Mouse (Mus musculus): ENCODE measurements around the gene Lhfpl2. TPM values are rescaled to one million over a fixed set of nuclear protein-coding genes. Genes with fewer than 3 reads are reported as not detected.

Lhfpl2 gene
- polyA plus RNA-seq, 1 experiment from 2014 or later = 44.2 TPM

DNA sequence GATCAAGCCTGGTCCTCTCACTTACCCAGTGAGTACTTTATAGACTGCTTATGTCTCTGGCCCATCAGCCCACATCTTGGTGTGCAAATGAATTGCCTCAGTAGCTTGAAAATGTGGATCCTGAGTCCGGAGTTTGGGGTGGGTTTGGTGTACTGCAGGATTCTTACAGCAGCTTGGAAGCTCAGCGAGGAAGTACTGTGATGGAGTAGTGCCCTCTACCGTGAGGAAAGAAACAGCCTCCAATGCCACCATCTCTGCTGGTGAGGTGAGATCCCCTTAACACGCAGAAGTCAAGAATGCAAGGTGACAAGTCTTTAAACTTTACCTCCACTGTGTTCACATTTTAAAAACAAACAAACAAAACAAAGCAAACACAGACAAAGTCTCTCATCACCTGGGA lies 89.7 kb downstream of the Lhfpl2 start:
- Histone ChIP-seq H3K9ac (replicated peaks) (no peak overlapping the region), H3K36me3 (no peaks in the 10 kb centered on the region), H3K27me3 (no peaks in the 10 kb centered on the region; the same call in 1 of the 2 replicates), H3K27ac (no peak overlapping the region), H3K9me3 (no peaks in the 10 kb centered on the region), H3K4me2 (no peak overlapping the region), H3K4me3 (replicated peaks) (no peak overlapping the region), H3K4me1 (replicated peaks) (peaks cover 41% of the 10 kb centered on the region)
- 42% methylated on average over 4 of the region's 4 CpGs for WGBS
- no peak for ATAC-seq (ENCODE audit: insufficient number of reproducible peaks, insufficient read depth, low FRiP score, low TSS enrichment, low read depth)

DNA sequence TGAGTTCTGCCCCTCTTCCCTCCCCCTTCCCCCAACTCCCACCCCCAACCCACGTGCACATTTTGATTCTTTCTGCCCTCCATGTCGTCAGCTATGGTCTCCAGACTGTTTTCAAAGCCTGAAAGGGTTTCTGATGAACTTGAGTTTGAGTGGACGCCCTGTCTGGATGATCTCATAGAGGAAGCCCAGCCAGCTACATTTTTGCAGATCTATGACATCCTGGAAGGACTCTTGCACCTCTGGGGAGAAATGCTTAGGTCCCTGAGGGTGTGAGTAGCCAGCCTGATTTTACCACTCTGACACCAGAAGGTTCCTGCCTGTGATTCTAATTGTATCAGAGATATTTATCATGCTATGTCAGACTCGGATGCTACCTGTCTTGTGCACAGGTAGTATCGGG lies 91.4 kb downstream of the Lhfpl2 start:
- ATAC-seq (ENCODE audit: insufficient number of reproducible peaks, insufficient read depth, low FRiP score, low TSS enrichment, low read depth) = no peak
- no peaks in the 10 kb centered on the region for H3K36me3 ChIP-seq
- no peak overlapping the region for H3K4me2 ChIP-seq
- no peak overlapping the region for H3K4me3 ChIP-seq (replicated peaks)
- 74% methylated on average over 5 of the region's 5 CpGs for WGBS
- H3K9me3 ChIP-seq = no peaks in the 10 kb centered on the region
- no peaks in the 10 kb centered on the region; the same call in 1 of the 2 replicates for H3K27me3 ChIP-seq
- H3K4me1 ChIP-seq (replicated peaks) = peaks cover 24% of the 10 kb centered on the region; the same call in 1 of the 2 replicates
- H3K9ac ChIP-seq (replicated peaks) = no peak overlapping the region
- H3K27ac ChIP-seq = no peak overlapping the region

DNA sequence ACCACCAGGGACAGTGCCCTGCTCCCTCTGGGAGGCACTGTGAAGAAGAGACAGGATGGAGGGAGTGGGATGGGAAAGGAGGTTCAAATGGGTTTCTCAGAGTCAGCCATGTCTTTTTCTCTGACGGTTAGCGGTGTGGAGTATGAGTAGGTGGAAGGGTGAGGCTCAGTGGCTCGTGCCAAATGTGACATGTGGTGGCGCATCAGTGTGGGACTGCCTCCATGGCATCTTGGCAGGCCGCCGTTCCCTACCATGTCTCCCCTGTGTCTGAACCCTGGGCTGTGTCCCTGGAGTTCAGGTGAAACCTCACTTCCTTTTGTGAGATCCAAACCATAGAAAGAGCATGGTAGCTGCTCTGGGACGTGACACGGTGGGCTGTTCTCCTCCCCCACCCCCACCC lies 92.2 kb downstream of the Lhfpl2 start:
- no peaks in the 10 kb centered on the region; the same call in 1 of the 2 replicates for H3K27me3 ChIP-seq
- no peaks in the 10 kb centered on the region for H3K9me3 ChIP-seq
- no peak overlapping the region for H3K27ac ChIP-seq
- no peak overlapping the region for H3K4me3 ChIP-seq (replicated peaks)
- ATAC-seq (ENCODE audit: insufficient number of reproducible peaks, insufficient read depth, low FRiP score, low TSS enrichment, low read depth) = no peak
- no peak overlapping the region for H3K4me2 ChIP-seq
- H3K9ac ChIP-seq (replicated peaks) = no peak overlapping the region
- WGBS = 91% methylated on average over 8 of the region's 8 CpGs
- H3K4me1 ChIP-seq (replicated peaks) = peaks cover 22% of the 10 kb centered on the region; the same call in 1 of the 2 replicates
- H3K36me3 ChIP-seq = no peaks in the 10 kb centered on the region

DNA sequence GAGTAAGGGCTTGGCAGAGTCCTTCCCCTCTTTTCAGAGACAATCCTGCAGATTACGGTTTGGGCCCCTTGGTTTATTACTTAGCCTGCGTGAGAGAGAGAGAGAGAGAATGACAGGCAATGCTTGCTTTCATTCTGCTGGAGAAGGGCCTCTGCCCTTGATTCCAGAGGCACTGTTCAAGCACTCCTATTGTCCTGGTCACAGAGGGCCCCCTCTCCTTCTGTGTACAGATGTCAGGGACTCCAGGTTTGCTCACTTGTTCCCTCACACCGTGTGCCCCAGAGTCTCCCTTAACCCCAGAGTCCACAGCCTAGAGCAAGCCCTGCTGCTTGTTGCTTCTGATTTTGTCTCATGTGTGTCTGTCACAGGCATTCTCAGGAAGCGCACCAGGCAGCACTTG lies 93.7 kb downstream of the Lhfpl2 start:
- no peaks in the 10 kb centered on the region; the same call in 1 of the 2 replicates for H3K27me3 ChIP-seq
- no peak overlapping the region for H3K4me2 ChIP-seq
- WGBS = 55% methylated on average over 4 of the region's 4 CpGs
- no peak overlapping the region for H3K4me3 ChIP-seq (replicated peaks)
- no peak overlapping the region for H3K27ac ChIP-seq
- H3K9me3 ChIP-seq = no peaks in the 10 kb centered on the region
- H3K9ac ChIP-seq (replicated peaks) = no peak overlapping the region
- H3K4me1 ChIP-seq (replicated peaks) = peaks cover 32% of the 10 kb centered on the region
- no peak for ATAC-seq (ENCODE audit: insufficient number of reproducible peaks, insufficient read depth, low FRiP score, low TSS enrichment, low read depth)
- no peaks in the 10 kb centered on the region for H3K36me3 ChIP-seq

DNA sequence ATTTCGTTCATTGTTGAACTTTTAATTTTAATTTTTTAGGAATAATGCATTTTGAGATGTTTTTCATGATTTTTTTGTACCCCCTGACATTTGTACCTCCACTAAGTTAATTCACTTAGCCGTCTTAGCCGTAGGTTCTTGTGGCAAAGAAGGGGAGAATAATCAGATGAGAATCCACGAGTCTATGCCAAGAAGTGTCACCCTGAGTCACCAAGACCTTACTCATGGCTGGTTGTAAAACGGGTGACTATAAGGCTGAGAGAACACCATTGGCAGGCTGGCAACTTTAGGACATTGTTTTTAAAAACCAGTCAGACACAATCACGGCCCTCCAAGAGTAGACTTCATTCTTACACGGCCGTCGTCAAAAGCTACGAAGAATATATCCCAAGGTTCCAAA lies 95.2 kb downstream of the Lhfpl2 start:
- Histone ChIP-seq H3K4me3 (replicated peaks) (no peak overlapping the region), H3K9ac (replicated peaks) (no peak overlapping the region), H3K27ac (no peak overlapping the region), H3K36me3 (no peaks in the 10 kb centered on the region), H3K9me3 (peaks cover 5% of the 10 kb centered on the region; the same call in 1 of the 2 replicates), H3K27me3 (no peaks in the 10 kb centered on the region), H3K4me1 (replicated peaks) (peaks cover 29% of the 10 kb centered on the region), H3K4me2 (no peak overlapping the region)
- WGBS = 91% methylated on average over 10 of the region's 10 CpGs
- ATAC-seq (ENCODE audit: insufficient number of reproducible peaks, insufficient read depth, low FRiP score, low TSS enrichment, low read depth) = no peak

DNA sequence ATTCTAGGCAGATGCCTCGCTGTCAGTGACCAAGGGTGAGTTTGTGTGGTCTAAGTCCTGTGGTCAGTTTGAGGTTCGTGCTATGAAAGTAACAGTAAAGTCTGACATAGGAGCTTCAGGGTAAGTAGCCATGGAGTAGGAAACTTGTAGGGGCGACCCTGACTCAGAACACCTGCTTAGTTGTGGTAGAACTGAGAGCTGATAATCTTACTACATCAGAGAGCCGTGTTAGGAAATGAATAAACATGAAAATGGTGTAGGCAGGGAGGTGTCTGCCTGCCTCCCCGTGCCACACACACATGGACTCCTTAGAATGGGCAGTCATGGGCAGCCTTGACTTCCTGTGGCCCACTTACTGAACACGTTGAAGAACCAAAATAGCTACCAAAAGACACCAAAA lies 96.1 kb downstream of the Lhfpl2 start:
- Histone ChIP-seq H3K27me3 (no peaks in the 10 kb centered on the region), H3K4me1 (replicated peaks) (peaks cover 32% of the 10 kb centered on the region), H3K9me3 (peaks cover 5% of the 10 kb centered on the region; the same call in 1 of the 2 replicates), H3K27ac (no peak overlapping the region), H3K4me3 (replicated peaks) (no peak overlapping the region), H3K4me2 (no peak overlapping the region), H3K36me3 (no peaks in the 10 kb centered on the region), H3K9ac (replicated peaks) (no peak overlapping the region)
- no peak for ATAC-seq (ENCODE audit: insufficient number of reproducible peaks, insufficient read depth, low FRiP score, low TSS enrichment, low read depth)
- WGBS = 91% methylated on average over 6 of the region's 6 CpGs

DNA sequence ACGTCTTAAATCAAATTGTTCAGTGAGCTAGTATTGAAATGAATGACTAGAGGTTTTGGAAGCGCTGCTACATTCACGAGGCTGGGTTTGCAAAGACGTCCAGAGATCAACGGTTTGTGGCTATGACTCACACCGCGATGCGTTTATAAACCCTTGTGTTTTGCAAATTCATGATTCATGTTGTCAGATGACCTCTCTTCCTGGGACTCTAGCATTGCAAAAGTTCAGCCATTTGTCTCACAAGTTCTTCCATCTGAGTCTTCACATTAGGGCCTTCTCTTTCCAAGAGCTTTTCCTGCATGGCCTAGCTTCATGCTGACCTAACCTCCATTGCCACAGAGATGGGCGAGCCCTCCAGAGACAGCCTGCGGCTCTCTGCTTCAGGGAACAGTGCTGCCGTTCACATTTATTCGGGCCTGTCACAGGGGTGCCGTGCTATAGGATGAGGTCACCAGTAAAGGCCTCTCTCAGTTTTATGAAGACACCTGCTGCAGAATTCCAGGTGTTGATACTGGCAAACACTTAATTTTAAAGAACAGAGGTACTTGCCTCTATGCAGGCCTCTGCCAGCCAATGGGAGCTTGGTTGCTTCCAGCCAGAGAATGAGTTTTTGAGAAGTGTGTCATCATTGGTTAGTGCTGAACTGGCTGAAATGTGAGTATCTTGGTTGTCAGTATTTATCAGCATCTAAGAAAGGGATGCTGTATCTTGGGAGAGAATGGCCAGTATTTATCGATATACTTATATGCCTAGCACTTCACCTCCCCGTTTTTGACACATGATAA lies 97.1 kb downstream of the Lhfpl2 start:
- Histone ChIP-seq H3K4me2 (no peak overlapping the region), H3K36me3 (no peaks in the 10 kb centered on the region), H3K4me1 (replicated peaks) (peaks cover 43% of the 10 kb centered on the region), H3K4me3 (replicated peaks) (no peak overlapping the region), H3K27me3 (no peaks in the 10 kb centered on the region), H3K9me3 (peaks cover 5% of the 10 kb centered on the region; the same call in 1 of the 2 replicates), H3K9ac (replicated peaks) (no peak overlapping the region), H3K27ac (no peak overlapping the region)
- 84% methylated on average over 15 of the region's 15 CpGs for WGBS
- ATAC-seq (ENCODE audit: insufficient number of reproducible peaks, insufficient read depth, low FRiP score, low TSS enrichment, low read depth) = no peak

DNA sequence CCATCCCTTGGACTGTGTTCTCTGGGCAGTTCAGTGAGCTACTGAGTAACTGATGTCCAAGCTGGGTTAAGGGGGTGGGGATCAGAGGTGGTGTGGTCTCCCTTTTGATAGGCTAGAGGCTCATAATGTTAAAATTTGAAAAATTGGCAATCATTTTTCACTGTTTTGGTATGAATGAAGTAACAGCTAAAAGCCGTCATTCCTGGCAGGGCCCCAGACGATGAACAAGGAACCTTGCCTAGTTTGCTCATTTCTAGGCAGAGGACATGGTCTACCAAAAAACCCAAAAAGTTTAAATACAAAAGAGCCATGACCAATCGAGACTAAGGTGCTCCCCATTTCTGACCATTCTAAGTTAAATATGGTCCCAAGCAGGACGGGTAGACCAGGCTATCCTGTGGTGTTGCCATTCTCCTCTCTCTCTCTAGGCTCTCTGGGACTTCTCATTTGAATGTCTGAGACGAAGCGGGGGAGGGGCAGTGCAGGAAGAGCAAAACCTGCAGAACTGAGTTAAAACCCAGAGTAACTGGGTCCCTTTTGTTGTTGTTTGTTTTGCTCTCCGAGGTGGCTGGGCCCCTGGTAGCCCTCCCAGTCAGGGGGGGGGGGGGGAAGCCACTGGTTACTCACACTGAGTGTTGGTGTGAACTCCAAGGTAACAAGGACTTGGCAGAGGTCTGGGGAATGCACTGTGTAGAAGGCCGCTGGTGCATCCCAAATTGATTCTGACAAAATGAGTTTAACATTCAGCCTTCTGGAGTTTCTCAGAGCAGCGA lies 98.2 kb downstream of the Lhfpl2 start:
- Histone ChIP-seq H3K9me3 (peaks cover 5% of the 10 kb centered on the region; the same call in 1 of the 2 replicates), H3K4me2 (no peak overlapping the region), H3K27ac (no peak overlapping the region), H3K27me3 (no peaks in the 10 kb centered on the region), H3K36me3 (no peaks in the 10 kb centered on the region), H3K4me1 (replicated peaks) (peaks cover 43% of the 10 kb centered on the region), H3K4me3 (replicated peaks) (no peak overlapping the region), H3K9ac (replicated peaks) (no peak overlapping the region)
- 55% methylated on average over 9 of the region's 9 CpGs for WGBS
- ATAC-seq (ENCODE audit: insufficient number of reproducible peaks, insufficient read depth, low FRiP score, low TSS enrichment, low read depth) = no peak

DNA sequence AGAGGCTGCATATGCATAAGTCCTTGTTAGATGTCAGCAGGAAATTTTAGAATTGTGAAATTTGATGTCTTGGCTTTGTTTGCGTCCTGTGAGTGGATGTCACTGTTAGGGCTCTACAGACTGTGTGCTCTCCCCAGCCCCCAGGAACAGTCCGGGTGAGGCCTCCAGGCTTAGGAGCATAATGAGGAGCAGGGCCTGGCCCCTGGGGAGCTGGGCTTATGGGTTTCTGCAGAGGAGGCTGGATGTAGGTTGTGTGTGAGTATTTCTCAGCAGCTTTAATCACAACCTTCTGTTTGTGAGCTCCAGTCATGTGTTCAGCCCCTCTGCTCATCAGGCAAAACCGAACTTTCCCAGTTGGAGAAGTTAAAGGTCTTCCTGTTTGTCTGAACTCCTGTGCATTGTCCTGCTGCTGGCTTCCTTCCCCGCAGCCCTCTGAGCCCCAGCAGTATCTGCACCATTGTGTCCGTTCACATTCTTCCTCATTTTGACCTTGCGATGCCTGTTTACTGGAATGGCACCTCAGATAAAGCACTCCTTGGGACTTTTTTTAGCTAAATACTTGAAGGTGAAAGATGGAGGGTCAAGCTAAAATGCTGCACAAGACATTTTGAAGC lies 101.4 kb downstream of the Lhfpl2 start:
- Histone ChIP-seq H3K27me3 (no peaks in the 10 kb centered on the region), H3K9me3 (peaks cover 5% of the 10 kb centered on the region; the same call in 1 of the 2 replicates), H3K4me2 (peak overlapping the region; percentile 17), H3K4me1 (replicated peaks) (peaks cover 36% of the 10 kb centered on the region), H3K27ac (peak overlapping the region; percentile 82), H3K36me3 (no peaks in the 10 kb centered on the region), H3K9ac (replicated peaks) (no peak overlapping the region), H3K4me3 (replicated peaks) (no peak overlapping the region)
- 19% methylated on average over 6 of the region's 6 CpGs for WGBS
- peak; percentile 64 for ATAC-seq (ENCODE audit: insufficient number of reproducible peaks, insufficient read depth, low FRiP score, low TSS enrichment, low read depth)

DNA sequence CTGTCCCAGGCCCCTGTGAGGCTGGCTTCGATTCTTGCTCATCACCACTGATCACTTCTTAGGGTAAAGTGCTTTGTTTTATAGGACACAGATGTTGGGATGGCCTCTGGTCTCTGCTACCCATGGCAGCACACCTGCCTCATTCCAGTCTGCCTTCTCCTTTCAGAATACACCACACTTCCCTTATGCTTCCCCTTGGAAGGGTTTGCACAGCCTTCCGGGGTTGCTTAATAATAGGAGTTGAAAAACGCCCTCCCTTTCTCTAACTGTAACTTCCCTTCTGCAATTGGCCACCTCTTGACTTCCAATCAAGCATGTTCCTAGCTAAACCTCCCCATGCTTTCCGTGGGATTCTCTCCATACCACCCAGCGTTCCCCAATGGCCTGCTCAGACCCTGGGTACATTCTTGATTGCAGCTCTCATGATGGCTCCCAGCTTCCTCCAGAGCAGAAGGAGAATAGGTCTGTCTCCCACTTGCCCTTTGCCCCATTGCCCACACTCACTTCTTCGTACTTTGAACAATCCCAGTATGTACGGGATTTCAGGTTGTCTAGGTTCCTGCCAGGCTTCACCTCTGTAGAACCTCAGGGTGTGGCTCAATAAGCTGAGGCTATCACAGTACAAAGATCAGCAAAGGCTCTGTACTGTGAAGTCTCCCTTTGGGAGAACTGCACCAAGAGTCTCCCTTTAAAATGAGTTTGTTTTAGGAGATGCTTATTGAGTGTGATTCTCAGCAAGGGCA lies 102.1 kb downstream of the Lhfpl2 start:
- H3K4me2 ChIP-seq = peak overlapping the region; percentile 17; the same call in 1 of the 2 replicates
- 67% methylated on average over 7 of the region's 7 CpGs for WGBS
- H3K4me1 ChIP-seq (replicated peaks) = peaks cover 33% of the 10 kb centered on the region
- H3K36me3 ChIP-seq = no peaks in the 10 kb centered on the region
- ATAC-seq (ENCODE audit: insufficient number of reproducible peaks, insufficient read depth, low FRiP score, low TSS enrichment, low read depth) = no peak
- H3K9me3 ChIP-seq = peaks cover 5% of the 10 kb centered on the region; the same call in 1 of the 2 replicates
- H3K4me3 ChIP-seq (replicated peaks) = no peak overlapping the region
- peak overlapping the region; percentile 82 for H3K27ac ChIP-seq
- H3K9ac ChIP-seq (replicated peaks) = no peak overlapping the region
- H3K27me3 ChIP-seq = no peaks in the 10 kb centered on the region
